Mouse (Mus musculus) layer of hippocampus, adult 9-11 months (tissue): ENCODE data around the gene Kif1bp.
"Not testable (repeated sequence)": the region's sequence is repeated elsewhere in the genome, so short reads cannot be mapped to it uniquely, and the experiment has no call there.

Experiments
- DNase-seq: peaks from one replicate; pipeline ENCODE4 v3.0.0; 2022

The Kif1bp gene

DNA sequence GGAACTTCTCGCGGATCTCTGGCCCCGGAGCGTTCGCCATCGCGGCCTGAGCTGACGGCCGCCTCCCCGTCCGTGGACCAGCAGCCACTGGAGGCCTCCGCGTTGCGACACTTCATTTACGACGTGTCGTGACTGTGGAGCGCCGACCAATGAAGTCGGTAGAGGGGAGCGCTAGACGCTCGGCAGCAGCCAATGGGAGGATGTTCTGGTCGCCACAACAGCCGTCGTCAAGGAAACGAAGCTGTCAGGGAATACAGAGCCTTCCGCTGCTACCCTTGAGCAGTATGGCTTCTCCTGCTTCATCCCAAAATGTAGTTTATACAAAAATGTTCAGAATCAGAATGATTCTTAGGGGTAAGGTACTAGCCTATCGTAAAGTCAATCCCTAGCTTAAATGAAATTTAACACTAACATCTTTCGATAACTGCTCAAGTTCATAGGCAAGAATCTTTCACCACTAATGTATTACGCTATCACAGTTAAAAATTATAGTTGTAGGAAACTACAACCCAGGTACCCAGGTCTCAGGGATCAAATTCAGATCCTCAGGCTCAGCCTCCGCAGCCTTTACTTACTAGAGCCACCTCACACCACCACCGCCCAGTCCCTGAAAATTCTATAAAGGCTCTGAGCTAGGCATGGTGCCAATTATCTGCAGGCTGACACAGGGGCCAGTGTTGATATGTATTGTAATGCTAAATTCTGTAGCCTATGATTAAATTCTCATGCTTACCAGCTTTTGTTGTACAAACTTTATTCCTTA is at the start of gene Kif1bp:
Kif1bp (minus strand) TSS at position 120 of the 763 bp plus-strand sequence.
- peak; percentile 99 for DNase-seq

- no peak for DNase-seq
Measured at GRCm38 (mm10) chr10:62604161-62604560, 25.9 kb upstream of the Kif1bp start.

DNA sequence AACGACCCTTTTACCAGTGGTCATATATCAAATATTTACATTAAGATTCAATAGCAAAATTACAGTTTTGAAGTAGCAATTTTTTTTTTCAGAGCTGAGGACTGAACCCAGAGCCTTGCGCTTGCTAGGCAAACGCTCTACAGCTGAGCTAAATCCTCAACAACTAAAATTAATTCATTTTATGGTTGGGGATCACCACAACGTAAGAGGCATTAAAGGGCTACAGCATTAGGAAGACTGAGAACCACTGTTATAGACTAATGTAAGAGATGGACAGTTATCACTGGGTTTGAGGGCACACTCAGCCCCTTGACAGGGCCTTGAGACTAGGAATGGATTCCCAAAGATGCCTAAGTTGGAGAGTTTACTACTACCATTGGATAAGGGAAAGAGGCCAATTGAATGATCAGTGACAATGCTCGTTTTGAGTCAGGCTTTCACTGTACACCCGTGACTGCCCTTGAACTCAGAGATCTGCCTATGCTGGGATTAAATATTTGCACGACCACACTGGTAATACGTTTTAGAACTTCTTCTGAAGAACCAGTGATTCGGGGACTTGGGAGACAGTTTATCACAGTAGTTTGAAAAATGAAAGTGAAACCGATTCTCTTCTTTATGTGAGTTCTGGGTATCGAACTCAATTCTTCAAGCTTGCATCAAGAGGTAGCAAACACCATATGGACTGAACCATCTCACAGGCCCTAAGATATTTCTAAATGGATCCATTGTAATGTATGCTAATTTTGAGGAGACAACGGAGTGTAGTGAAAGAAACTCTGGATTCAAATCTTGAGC is 25.2 kb upstream of the Kif1bp start:
- no peak for DNase-seq

DNA sequence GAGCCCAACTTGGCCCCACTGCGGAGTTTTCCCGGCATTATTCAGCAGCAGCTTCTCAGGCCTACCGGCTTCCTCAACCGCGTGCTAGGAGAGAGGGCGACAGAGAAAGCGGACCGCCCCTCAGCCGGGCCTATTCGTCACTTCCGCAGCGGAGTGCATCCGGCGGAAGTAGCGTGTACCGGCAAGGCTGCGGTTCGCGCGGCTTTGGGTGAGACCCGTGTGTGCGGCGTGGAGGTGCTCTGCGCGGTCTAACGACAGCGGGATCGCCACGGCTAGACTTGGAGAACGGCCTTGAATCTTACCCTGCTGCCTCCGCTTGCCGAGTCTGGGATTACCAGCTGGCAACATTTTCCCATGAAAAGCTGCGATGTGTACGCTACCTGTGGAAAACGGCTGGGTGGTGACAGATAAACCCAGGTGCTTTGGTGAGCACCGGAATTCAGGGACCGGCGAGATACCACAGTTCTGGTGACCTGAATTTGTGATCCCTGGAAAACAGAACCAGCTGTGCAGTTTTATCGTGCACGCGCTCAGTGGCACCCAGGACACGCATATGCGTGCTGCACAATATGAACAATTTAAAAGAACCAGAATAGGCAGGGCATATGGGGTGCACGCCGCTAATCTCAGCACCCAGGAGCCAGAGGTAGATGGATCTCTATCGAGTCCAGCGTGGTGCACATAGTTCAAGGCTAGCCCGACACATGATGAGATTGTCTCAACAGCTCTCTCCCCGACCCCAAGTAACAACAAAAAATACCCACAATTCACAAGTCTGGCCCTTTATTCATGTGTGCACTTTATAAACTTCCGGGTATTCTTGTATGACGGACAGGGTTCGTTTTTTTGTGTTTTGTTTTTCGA is 24.2 kb upstream of the Kif1bp start, which contains the start of gene Ddx21:
Ddx21 (minus strand) TSS at position 105 of the 864 bp plus-strand sequence.
- peak; percentile 88 for DNase-seq

DNA sequence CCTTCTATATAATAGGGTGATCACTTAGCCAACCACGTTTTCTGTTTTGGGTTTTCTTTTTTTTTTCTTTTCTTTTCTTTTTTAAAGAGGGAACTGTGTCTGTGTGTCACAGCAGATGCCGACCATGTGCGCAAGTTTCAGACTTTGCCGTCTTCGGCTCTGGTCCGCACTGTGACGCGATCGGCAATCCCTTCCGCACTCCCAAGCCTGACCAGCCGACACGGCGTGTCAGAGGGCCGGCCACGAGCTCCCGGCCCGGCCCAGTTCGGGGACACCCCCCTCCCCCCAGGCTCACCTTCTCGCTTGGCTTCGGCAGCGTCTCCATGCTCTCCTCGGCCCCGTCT is 23.5 kb upstream of the Kif1bp start:
- no peak for DNase-seq

DNA sequence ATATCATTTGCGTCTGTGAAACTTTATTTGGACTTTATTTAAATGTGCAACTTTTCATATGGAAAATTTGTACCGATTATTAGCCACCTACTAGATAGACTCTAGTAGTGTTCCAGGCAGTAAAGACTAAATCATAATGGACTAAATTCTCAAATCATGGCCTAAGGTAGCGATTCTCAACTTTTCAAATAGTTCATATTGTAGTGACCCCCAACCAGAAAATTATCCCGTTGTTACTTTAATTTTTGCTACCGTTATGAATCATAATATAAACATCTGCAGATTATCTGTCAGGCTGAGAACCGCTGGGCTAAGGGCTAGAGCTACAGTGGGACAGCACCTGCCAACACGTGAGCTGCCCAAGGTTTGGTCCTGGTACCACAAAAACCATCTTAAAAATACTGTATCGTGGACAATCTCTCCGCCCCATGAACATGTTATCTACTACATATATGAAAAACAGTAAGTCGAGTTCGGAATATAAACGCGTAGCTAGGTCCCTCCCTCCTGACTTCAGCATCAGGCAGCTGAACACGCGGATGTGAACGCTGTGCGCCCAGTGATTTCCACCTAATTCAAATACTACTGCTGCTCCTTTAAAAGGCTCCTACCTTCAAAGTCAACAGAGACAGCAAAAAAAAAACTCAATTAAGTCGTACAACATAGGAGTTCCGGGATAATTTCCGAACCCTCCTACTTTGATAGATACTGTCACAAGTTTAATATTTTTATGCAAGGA is 23.0 kb upstream of the Kif1bp start:
- DNase-seq = no peak

GRCm38 (mm10) chr10:62600056-62600455 is 21.8 kb upstream of the Kif1bp start:
- no peak for DNase-seq

- not testable (repeated sequence) for DNase-seq
Measured at GRCm38 (mm10) chr10:62599311-62599710, 21.1 kb upstream of the Kif1bp start.

DNA sequence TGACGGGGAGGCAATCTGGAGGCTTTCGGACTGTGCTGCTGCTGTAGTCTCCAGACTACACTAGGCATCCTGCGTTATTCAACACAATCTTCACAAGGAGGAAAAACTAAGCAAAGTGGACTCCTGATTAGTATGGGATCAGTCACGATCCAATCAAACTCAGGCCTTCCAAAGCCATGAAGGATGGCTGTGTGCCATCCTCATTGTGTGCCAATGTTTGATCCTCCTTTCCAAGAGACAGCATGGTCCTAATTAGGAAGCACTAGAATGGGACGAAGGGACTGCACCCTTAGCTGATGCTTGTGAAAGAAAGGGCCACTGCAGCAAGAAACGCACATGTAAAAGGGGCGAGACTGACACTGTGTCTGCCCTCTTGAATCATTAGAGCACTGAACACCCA is 14.2 kb upstream of the Kif1bp start:
- no peak for DNase-seq

DNA sequence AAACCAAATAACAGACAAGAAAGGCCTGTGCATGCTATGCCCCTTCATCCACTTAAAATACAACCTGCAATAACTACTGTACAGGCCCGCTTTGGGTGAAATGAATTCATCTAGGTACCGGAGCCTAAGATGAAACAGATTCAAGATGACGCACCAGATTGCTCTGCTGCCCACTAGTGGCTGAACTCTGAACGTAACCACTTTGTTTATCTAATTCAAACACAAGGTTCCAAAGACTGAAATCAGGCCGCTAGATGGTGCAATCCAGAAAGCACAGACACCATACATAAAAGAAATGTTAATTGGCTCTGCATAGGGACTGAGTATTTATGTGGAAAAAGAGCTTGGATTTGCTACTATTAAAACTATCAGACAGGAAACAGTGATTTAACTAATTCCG is 11.9 kb upstream of the Kif1bp start:
- peak; percentile 92 for DNase-seq

DNA sequence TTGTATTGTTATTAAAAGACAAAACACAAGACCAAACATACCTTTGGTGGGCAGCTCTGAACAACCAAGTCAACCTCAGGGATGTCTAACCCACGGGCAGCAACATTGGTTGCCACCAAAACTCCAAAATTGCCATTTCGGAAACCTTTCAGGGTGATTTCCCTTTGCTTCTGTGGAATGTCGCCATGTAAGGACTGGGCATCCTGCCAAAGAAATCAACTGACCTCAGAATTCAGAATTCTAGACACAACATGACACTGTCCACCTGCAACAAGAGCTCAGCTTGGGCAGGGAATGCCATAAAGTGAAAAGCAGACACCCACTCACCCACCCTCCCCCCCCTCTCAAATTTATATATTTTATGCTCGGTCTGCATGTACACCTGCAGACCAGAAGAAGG is 10.4 kb upstream of the Kif1bp start:
- DNase-seq = no peak

DNA sequence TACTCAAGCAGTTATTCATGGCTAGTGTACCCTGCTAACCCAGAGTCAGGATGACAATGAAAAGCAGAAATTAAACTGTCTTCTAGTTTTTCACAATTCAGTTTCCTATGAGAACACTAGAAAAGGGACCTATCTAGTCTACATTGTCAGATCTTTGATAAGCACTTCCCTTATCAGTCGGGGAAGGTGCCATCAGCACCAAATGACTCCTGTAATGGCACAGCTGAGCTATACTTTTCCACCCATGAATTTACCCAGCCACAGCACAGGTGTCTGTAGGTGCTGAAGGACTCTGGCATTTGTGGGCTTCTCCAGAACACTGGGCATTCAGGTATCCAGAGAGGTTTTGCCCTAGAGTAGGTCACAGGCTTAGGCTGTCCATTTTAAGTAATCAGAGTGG is 5.0 kb upstream of the Kif1bp start:
- DNase-seq = no peak

GRCm38 (mm10) chr10:62582701-62583100 is 4.4 kb upstream of the Kif1bp start:
- DNase-seq = no peak

- DNase-seq = no peak
Measured at GRCm38 (mm10) chr10:62582263-62582662, 4.0 kb upstream of the Kif1bp start.

DNA sequence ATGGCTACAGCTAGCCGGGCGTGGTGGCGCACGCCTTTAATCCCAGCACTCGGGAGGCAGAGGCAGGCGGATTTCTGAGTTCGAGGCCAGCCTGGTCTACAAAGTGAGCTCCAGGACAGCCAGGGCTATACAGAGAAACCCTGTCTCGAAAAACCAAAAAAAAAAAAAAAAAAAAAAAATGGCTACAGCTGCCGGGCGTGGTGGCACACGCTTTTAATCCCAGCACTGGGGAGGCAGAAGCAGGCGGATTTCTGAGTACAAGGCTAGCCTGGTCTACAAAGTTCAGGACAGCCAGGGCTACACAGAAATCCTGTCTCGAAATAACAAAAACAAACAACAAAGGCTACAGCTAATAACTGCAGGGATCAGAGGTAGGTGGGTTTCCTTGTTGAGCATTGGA is 872 bp upstream of the Kif1bp start:
- DNase-seq = not testable (repeated sequence)

DNA sequence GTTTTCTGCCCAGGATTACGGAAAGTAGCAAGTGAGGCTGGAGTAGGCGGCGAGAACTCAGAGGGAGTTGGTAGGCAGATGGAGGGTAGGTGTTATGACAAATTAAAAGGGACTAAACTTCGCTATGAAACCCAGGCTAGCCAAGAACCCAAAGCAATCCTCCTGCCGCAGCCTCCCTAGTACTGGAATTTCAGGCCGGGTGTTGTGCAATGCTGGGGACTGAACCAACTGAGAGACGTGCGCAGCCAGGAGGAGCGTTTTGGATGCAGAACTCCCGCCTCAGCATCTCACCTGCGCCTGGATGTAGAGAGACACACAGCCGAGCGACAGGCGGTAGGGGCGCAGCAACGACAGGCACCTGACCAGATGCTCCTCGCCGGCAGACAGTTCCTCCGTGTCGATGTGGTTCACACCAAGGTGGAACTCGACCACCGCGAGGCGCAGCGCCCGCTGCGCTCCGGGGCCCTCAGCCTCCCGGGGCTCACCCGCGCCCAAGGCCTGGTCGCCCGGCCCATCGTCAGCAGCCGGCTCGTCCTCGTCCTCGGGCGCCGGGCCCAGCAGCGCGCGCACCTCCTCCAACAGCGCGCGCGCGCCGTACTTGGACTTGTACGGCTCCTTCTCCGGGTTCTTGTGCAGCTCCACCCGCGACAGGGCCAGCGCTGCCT is 452 bp downstream of the Kif1bp start:
- DNase-seq = peak; percentile 59

- no peak for DNase-seq
Measured at GRCm38 (mm10) chr10:62575001-62575400, 3.3 kb downstream of the Kif1bp start.

- no peak for DNase-seq
Measured at GRCm38 (mm10) chr10:62570126-62570871, 8.0 kb downstream of the Kif1bp start.

GRCm38 (mm10) chr10:62568861-62569260 is 9.4 kb downstream of the Kif1bp start:
- DNase-seq = no peak

DNA sequence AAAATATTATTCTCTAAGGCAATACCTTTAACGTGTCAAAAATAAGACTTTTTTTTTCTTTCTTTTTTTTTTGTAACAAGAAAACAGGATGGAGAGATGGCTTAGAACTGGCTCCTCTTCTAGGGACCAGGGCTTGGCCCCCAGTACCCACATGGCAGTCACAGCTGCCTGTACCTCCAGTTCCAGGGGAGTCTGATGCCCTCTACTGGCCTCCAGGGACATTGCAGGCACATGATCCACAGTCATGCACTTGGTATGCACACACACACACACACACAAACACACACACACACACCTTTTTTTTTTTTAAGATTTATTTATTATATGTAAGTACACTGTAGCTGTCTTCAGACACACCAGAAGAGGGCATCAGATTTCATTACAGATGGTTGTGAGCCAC is 20.5 kb downstream of the Kif1bp start:
- DNase-seq = no peak

- DNase-seq = no peak
Measured at GRCm38 (mm10) chr10:62556558-62556901, 21.7 kb downstream of the Kif1bp start.
